Mouse (Mus musculus) large intestine, adult 2 months (tissue): ENCODE data around the gene Olfr354. TPM values are rescaled to one million over a fixed set of nuclear protein-coding genes. Genes with fewer than 3 reads are reported as not detected.

Source experiments
- DNase-seq: peaks from one replicate; pipeline ENCODE4 v3.0.0-alpha.2; 2012; ENCODE audit warnings: low read depth, low spot score
- WGBS: fragments of 180-500 bp; shearing (Covaris S2); methylation state at CpG from one replicate; pipeline ENCODE4 v1.1.7; 2018; 5-methylcytosine and 5-hydroxymethylcytosine counted together
- polyA plus RNA-seq: library from polyadenylated mRNA; depleted of rRNA; stranded (reverse); fragments of >200 nt; gene quantifications from 2 replicates; pipeline ENCODE4 v1.2.3, GENCODE M21; 2012; rRNA removed

The Olfr354 gene
- polyA plus RNA-seq, result not detected in 2 replicates

DNA sequence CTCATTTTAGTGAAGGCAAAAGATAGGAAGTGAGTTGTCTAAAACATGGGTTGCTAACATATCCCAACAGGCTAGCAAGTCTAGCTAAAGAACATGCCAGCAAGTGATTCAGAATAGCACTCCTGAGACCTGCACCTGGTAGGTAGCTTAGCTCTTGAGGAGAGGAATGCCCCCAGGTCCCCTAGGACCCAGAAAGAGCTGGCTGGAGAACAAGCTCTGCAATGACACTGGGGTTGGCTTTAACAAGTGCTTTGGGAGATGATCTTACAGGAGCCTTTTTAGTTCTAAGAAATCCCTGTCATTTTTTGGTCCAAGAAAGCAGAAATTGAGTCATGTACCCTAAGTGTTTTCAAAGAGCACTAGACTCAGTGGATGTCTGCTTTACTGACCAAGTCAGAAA is at the start of gene Olfr354:
TSS of gene Olfr354 (plus strand) at position 301 of the 400 bp plus-strand sequence.
- no peak for DNase-seq

DNA sequence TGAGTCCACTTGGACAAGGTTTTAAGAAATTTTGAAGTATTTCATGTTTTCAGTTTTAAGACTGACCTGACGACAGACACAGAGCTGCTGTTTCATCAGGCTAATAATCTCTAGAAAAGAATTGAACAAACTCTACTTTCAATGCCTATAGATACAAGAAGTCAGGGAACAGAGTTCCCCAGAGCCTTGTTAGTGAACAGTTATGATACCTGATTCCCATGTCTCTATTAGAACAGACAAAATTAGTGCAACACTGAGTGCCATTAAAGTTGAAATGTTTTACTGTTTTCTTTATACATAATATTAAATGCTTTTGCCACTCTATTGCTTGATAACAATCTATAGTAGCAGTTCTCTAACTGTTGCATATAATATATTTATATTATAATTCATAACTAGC is 42.9 kb upstream of the Olfr354 start, which contains the start of gene Olfr351:
TSS of gene Olfr351 (minus strand) at position 101 of the 400 bp plus-strand sequence.
- no peak for DNase-seq

DNA sequence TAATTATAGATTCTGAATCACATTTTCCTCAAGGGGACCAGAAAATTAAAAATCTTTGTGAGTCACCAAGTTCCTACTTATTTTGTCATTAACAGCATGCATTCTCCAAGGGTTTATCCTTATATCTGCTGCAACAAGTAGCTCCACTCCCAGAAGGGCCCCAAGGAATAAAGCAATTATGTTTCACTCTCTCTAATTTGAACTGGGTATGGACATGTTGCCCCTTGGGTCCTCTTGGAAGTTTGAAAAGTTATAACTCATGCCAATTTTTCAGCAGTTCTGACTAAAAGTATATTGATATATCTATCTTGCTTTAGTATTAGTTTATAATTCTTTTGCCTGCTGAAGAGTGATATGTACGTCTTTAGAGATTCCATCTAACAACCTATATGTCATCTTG is 37.3 kb upstream of the Olfr354 start, which contains the start of gene Olfr352:
TSS of gene Olfr352 (plus strand) at position 301 of the 400 bp plus-strand sequence.
- 67% methylated on average over 1 of the region's 1 CpGs for WGBS

More for the DNA sequence above, 42.9 kb upstream of the Olfr354 start, which contains the start of gene Olfr351:
- WGBS, result 85% methylated on average over 1 of the region's 1 CpGs

DNA sequence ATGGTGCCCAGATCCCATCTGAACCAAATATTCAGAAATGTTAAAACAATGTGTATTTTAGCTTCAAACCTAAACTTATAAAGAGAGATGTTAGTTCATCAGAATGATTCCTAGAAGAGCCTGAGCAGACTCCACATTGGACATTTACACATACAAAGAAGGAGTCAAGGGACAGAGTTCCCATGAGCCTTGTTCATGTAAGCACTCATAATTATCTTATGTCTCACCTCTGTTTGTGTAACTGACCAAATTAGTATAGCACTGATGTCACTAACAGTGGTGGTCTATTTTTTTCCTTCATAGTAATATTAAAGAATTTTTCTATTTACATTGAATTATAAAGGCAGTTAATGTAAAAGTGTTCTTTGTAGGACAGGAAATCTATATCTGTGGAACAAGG is 12.6 kb upstream of the Olfr354 start, which contains the start of gene Olfr353:
TSS of gene Olfr353 (minus strand) at position 101 of the 400 bp plus-strand sequence.
- no peak for DNase-seq

More for the DNA sequence above, 37.3 kb upstream of the Olfr354 start, which contains the start of gene Olfr352:
- DNase-seq, result no peak

DNA sequence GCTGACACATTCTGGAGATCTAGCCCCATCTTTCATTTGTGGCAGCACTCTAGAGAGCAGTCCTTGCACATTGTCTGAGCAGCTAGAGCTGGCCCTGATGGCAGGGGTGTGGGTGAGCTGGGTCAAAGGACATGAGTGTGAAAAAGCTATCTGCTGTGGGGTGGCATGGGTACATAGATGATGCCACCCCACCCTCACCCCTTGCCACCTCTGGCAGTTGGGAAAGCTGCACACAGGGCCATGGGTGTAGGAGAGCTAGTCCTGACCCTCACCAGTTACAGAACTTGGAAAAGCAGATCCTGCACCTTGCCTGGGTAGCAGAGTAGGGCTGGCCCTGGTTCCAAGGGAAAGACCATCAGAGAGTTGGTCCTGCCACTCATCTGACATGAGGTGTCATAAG is 8.4 kb upstream of the Olfr354 start:
- DNase-seq, result no peak

DNA sequence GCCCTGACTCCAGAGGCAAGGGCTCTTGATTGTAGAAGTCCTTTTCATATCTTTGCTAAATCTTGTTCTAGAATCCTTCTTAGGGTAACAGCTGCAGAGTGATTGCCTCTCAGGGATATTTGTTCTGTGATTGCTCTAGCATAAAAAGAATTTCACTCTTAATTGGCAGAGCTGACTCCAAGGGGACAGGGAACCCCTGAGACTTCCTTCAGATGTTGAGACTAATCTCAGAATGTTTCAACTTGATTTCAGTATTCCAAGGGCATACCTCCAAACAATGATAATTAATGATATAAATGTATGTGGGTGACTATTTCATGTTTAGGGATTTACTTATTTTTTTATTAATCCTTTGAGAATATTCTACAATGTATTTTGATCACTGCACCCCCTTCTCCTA is 23.3 kb downstream of the Olfr354 start, which contains the start of gene Olfr355:
TSS of gene Olfr355 (minus strand) at position 101 of the 400 bp plus-strand sequence.
- no peak for DNase-seq

DNA sequence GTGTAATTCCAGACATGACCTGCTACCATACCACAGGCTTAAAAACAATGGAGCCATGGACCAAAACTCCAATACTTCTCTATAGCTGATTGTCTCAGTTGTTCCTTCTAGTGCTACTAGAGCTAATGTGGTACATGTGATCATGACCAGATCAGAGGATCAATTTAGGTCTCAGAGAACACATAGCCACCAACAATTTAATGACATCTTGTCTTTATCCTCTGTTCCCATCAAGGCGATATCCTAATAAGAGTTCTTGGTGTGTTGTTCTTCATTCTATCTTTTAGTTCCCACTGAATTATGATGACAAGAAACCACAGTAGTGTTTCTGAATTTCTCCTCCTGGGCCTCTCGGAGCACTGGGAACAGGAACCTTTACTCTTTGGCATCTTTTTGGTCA is 31.3 kb downstream of the Olfr354 start, which contains the start of gene Olfr356:
TSS of gene Olfr356 (plus strand) at position 301 of the 400 bp plus-strand sequence.
- 90% methylated on average over 2 of the region's 2 CpGs for WGBS
- DNase-seq, result no peak

Other genes with a start within 250 kb of the Olfr354 start
- gene Olfr346, start 219.9 kb upstream of the Olfr354 start, polyA plus RNA-seq, result not detected in 2 replicates
- not detected in 2 replicates for gene Olfr347, start 173.8 kb upstream of the Olfr354 start, polyA plus RNA-seq
- gene Olfr348, start 121.4 kb upstream of the Olfr354 start, polyA plus RNA-seq, result not detected in 2 replicates
- gene Olfr50, start 115.1 kb upstream of the Olfr354 start, polyA plus RNA-seq, result not detected in 2 replicates
- gene Olfr3, start 88.6 kb upstream of the Olfr354 start, polyA plus RNA-seq, result not detected in 2 replicates
- not detected in 2 replicates for gene Olfr350, start 59.4 kb upstream of the Olfr354 start, polyA plus RNA-seq
- not detected in 2 replicates for gene Olfr351, start 43.0 kb upstream of the Olfr354 start, polyA plus RNA-seq
- not detected in 2 replicates for gene Olfr352, start 37.2 kb upstream of the Olfr354 start, polyA plus RNA-seq
- gene Olfr353, start 12.7 kb upstream of the Olfr354 start, polyA plus RNA-seq, result not detected in 2 replicates
- gene Olfr355, start 23.2 kb downstream of the Olfr354 start, polyA plus RNA-seq, result not detected in 2 replicates
- gene Olfr356, start 31.4 kb downstream of the Olfr354 start, polyA plus RNA-seq, result not detected in 2 replicates
- not detected in 2 replicates for gene Olfr357, start 88.1 kb downstream of the Olfr354 start, polyA plus RNA-seq
- gene Olfr358, start 103.7 kb downstream of the Olfr354 start, polyA plus RNA-seq, result not detected in 2 replicates
- gene Olfr360, start 160.1 kb downstream of the Olfr354 start, polyA plus RNA-seq, result not detected in 2 replicates
- gene Olfr361, start 183.6 kb downstream of the Olfr354 start, polyA plus RNA-seq, result not detected in 2 replicates
- gene Olfr362, start 212.2 kb downstream of the Olfr354 start, polyA plus RNA-seq, result not detected in 2 replicates
- gene Olfr364-ps1, start 233.6 kb downstream of the Olfr354 start, polyA plus RNA-seq, result not detected in 2 replicates